Mouse (Mus musculus) left cerebral cortex, postnatal 25 days (tissue): ENCODE results near the gene Igfbp4. TPM values are rescaled to one million over a fixed set of nuclear protein-coding genes. Genes with fewer than 3 reads are reported as not detected.

Experiments
- DNase-seq, 2 experiments: peaks; one replicate each; pipeline ENCODE4 v3.0.0; 2022; ENCODE audit warnings: low spot score in 2 of 2, mixed read lengths in 1 of 2
- intact Hi-C: fragments of 180-260 bp; cut with DNase I; formaldehyde crosslinking; loops from one replicate; pipeline ENCODE4 v1.15.1; 2025
- total RNA-seq, 2 experiments: library from RNA; stranded (reverse); gene quantifications; 2 replicates each; pipeline ENCODE4 v1.2.3; 2021

The Igfbp4 gene
- total RNA-seq, 2 experiments from 2014 or later: 71.2 to 78.2 TPM

DNA sequence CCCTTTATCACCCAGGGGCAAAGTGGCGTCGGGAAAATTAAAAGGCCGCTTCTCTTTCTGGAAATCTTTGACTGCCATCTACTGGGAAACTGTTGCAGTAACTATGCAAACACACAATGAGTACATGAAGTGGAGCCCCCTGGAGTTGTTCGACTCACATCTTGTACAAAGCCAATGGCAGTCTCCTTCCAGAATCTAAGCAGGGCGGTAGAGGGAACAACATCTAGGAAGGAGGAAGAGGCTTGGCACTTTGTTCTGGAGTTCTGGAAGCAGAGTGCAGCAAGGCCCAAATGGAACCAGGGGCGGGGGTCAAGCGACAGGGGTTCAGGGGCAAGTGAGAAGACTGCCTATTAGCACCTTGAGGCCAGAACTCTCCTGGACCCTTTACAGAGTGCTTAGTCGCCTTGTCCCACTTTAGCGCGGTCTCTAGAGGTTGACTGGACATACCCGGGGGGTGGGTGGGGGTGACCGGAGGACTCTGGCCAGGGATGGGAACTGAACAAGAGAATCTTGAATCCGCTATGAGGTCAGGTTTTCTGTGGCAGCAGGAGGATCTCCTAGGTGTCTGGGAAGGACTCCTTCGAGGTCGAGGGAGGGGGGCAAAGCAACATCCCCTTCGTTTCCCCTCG, 584 bp upstream of the Igfbp4 start:
- intact Hi-C loops: loop anchor here (1.0 kb wide), 1 partner anchor 110 kb away; no protein-coding TSS in a partner anchor
- DNase-seq: peak in 1 of 2 experiments; percentile 57

DNA sequence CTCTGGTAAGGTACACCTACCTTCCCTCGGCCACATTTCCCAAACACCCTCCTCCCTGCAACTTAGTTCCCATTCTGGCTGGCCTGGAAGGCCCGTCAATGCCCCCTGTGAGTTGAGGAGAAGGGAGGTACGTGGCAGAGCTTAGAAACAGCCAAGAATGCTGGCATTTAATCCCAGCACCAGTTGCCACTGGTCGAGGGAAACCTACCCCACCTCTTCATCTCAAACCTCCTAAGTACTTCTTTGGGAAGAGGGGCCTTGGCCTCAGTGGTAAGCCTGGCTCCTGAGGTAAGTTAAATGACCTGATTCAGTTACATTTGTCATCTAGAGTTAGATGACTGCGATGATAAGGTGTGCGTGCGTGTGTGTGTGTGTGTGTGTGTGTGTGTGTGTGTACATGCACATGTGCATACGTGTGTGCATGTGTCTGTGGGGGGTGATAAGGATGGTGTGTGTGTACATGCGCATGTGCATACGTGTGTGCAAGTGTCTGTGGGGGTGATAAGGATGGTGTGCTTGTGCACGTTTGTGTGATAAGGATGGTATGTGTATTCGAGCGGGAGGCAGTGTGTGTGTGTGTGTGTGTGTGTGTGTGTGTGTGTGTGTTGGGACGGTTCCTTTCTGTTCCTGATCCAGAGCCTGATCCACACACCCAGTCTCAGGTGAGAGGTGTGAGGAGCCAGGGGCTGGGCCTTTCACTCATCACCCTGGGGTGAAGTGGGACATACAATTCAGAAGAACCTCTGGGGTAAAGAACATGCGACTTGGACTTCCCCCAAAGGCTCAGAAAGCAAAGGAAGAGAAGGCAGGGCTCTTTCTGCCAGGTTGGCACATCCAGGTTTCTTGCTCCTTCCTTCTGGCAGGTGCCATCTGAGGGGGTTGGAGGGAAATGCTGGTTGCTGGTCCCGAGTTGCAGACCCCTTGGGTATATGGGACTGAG, 1.1 kb downstream of the Igfbp4 start:
- intact Hi-C loops: no loop called here
- DNase-seq: peak in 1 of 2 experiments; percentile 11

DNA sequence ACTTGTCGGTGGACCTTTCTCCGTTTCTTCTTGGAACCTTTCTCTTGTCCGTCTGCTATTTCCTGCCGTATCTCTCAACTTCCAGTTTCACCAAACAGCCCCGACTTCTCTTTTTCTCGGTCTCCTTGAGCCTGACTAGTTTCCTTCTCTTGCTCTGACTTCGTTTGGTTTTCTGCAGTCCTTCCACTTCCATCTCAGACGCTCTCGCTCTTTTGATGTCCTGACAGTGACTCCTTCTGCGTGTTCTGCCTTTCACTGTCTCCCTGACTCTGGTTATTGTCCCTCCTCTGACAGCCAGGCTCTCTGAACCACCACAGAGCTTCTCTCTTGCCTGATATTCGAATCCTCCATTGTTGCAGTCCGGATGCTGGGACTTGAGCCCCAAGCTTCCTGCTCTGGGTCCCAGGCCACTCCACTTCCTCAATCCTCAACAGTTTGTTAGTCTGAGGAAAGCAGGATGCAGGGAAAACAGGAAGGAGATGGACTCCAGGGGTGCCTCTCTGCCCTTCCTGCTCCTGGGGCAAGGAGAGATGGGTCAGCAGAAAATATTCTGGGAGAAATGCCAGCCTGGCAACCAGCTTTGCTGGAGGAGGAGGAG, 1.9 kb downstream of the Igfbp4 start:
- DNase-seq: no peak
- intact Hi-C loops: no loop called here

DNA sequence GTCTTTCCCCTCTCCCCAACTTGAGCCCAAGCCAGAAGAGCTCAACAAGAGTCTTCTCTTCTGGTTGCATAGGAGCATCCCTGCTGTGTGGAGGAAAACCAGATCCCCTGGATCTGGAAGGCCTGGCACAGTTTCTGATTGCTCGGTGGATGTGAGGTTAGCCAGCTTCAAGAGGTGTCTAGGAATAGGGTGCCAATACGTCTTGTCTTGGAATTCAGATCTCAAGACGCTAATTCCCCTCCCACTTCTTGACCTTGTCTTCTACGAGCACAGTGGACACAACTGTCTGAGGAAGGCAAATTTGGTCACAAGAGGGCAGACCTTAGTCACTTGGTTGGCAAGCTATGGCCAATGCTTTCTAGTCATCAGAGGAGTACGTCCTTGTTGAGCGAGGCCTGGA, 2.6 kb downstream of the Igfbp4 start:
- DNase-seq: no peak
- intact Hi-C loops: no loop called here

DNA sequence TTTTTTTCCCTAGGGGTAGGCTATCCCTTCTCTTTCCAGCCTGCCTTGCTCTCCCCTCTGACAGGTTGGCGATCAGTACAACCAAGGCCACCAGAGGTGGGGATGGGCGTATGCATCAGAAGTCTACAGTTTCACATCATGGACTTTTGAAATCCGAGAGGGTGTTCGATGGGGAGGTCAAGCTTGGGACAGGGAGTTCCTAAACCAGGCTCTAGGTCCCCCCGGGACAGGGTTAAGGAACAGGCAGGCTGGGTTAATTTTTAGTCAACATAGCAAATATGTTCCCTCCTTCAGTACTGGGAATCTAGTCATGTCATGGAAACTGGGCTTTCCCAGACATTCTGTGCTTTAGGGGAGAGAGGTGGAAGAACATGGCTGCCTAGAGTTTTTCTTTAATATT, 3.3 kb downstream of the Igfbp4 start:
- DNase-seq: no peak
- intact Hi-C loops: no loop called here

DNA sequence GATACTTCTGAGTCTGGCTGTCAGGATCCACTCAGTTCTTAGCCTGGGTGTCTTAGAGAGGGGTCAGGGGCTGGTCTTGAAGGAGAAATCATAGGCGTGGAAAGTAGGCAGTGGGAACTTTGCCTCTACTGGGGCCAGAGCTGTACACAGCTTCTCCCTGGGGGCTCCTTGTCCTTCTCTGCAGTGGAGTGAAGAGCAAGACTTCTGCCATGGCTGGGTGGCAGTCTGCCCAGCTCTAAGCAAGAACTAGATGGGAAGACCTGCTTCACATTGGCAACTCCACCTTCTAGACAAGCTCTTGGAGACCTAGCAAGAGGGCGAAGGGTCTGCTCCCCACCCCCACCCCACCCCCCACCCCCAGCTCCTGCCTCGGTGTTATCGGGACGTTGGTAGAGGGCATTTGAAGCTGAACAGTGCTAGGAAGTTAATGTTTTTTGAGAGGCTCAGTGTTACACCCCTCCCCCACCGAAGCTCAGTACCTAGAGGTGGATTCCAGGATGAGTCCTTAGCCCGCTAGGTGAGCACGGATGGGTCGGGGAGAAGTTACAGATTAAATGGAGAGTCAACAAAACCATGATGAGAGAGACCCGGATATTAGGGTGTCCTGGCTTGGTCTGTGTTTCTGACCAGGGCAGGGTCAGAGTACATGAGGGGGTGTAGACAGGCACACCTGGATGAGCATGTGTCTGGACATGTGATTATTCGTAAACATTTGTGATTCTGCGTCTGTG, 4.3 kb downstream of the Igfbp4 start:
- intact Hi-C loops: no loop called here
- DNase-seq: no peak

DNA sequence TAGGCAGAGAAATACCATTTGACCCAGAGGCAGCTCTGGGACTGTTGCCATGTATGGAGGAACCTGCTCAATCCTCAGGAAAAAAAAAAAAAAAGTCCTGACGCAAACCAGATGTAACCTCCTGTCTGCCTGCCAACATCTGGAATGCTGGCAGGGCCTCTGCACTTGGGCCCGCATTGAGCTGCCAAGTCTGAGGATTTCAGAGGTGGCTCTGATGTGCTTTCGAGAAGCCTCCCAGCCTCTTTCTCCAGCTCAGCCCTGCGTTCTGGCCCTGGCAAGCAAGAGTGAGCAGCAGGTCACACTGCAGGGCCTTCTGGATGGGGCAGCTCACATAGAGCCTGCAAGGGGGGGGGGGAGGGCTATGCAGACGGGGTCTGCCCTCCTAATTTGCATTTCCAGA, 6.1 kb downstream of the Igfbp4 start:
- intact Hi-C loops: no loop called here
- no peak for DNase-seq

DNA sequence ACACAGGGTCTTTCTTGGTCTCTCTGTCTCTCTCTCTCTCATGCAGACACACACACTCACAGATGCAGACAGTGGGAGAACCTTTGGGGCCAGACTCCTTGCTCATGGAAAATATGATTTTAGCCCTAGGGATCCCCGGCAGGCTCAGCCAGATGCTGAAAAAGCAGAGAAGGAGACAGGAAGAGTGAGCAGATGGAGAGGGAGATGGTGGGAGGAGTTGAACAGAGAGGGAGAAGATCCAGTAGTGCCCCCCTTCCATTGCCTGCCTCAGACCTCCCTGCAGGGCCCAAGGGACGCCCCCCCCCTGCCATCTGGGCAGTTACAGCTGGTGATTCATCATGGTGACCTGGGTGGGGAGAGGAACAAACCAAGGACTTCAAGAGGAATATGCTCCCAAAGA, 6.6 kb downstream of the Igfbp4 start:
- peak in 1 of 2 experiments; percentile 71 for DNase-seq
- intact Hi-C loops: no loop called here

DNA sequence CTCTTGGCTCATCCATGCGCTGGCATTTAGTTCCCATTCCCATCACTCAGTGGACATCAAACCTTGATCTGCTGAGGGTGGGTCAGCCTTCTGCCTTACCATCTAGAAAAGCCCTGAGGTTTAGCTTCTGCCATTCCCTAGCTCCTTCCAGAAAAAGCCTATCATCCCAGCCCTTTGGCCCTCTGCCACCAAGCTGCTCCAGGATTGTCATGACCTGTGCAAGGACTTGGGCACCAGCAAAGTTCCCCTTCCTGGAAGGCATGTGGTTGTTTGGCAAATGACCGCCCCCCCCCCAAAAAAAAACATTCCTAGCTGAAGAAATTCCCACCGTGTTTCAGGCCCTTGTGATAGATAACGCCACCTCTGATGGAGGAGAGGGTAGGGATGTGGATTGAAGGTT, 14.1 kb downstream of the Igfbp4 start:
- intact Hi-C loops: no loop called here
- no peak for DNase-seq

DNA sequence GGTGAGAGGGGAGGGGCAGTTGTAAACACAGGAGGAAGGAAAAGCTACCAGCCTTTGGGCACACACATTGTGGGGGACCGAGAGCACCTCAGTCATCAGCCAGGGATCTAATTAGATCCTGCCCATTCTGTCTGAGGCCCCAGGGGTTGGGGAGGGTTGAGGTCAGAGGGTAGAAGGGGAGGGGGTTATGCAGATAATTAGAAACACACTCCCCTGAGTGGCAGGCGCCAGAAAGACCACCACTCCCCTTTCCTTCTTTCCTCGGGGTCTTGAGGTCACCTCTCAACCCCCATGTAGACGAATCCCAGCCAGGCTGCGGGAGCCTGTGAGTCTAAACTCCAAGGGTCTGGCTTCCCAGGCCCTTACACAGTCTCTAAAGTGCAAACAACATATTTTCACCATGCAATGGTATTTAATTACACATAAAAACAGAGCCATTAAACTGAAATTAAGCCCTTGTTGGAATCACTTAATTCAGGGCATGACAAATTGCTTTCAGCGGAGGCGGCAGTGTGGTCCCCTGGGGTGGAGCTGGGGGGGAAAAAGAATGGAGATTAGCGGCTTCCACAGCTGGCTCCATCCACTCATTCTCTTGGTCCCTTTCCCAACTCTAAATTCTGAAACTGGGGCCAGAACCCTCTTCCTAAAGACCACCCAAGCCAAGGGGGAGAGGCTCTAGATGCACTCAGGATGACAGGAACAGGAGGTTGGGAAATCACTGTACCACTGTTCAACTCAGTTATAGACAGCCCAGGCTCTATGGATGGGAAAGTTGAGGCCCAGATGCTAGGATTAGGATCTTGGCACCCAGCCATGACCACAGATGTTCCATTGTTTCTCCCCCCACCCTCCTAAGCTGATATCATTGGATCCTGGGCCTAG, 14.8 kb downstream of the Igfbp4 start:
- no peak for DNase-seq
- intact Hi-C loops: no loop called here

DNA sequence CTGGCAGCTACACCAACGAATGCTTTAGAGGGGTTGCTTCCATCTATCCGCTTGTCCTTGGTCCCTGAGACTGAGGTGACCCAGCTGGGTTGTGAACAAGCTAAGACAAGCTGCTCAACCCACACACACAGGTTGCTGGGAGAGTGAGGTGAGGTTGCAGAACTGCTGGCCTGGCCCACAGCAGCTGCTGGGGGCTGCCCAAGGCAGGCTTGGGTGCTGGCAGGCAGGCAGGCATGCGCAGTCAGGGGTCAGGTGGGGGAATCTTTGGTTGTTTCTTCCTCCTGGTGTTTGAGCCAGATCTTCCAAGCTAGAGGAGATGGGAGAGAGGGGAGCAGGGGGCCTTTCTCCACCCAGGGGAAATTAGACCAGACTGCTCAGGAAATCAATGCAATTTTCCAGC, 19.4 kb downstream of the Igfbp4 start:
- intact Hi-C loops: no loop called here
- DNase-seq: no peak

DNA sequence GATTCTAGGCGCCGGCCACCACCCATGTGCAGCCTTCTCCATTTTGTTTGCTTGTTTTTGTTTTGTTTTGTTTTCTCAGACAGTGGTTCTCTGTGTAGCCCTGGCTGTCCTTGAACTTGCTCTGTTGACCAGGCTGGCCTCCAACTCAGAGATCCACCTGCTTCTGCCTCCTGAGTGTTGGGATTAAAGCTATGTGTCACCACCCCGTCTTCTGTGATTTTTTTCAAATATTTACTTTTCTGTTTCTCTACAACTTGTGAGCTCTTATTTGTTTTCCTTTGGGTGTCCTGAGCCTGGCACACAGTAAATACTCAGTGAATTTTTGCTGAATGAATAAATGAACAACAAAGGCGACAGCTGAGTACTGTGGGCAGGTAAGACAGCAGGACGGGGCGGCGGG, 21.6 kb downstream of the Igfbp4 start:
- no peak for DNase-seq
- intact Hi-C loops: no loop called here

DNA sequence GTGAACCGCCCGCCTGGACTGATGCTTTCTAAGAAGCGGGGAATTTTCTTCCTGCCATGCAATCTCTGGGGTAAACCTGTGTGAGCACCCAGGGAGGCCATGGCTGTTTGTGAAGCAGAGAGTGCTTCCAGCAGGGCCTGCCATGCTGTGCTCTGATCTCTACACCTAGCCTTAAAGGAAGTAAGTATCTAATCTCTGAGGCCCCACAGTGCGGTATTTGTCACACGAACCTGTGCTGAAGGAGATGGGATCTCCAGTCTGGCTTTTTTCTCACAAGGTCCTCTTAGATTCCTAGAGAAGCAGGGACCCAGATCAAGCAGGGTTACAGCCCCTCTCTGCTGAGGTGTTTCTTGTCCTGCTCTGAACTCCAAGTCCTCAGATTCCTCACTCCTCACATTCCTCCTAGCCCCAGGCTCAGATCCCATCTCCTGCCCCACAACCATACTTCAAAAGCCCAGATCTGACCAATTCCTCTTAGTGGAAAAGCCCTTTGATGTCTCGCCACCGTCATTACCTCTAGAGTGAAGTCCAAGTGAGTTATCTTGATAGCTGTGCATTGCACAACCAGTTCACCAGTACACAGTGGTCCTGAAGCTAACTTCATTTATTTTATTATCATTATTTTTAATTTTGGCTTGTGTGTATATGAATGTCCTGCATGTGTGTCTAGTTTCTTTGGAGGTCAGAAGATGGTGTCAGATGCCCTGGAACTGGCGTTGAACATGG, 22.5 kb downstream of the Igfbp4 start:
- DNase-seq: no peak
- intact Hi-C loops: no loop called here

DNA sequence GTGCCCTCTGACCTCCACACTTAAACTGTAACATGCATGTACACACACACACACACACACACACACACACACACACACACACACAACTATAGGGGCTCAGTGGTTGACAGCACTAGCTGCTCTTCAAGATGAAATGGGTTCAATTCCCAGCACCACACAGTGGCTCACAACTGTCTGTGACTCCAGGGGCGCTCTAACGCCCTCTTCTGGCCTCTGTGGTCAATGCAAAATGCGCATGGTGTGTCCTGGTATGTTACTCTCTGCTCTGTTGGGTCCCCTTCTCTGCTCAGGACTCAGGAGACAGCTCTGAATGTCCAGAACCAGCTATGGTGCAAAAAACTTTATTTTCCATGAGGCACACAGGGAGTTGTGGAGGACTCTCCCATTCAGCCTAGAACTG, 24.3 kb downstream of the Igfbp4 start:
- no peak for DNase-seq
- intact Hi-C loops: no loop called here

DNA sequence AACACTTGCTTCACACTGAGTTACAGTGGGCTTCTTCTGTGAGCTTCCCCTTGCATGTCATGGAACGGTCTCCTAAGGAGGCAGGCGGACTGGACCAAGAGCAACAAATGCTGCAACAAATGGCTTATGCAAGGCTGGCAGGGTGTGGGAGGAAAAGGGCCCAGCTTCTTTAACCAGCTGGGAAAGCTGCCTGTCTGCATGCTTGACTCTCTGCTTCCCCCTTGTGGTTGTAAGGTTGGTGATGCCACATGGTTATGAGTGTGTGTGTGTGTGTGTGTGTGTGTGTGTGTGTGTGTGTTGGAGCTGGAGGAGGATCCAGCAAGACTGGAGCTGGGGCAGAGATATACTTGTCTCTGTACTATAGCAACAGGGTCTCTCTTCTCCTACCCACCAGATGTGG, 24.9 kb downstream of the Igfbp4 start:
- intact Hi-C loops: no loop called here
- DNase-seq: peak; percentile 80 to 93

DNA sequence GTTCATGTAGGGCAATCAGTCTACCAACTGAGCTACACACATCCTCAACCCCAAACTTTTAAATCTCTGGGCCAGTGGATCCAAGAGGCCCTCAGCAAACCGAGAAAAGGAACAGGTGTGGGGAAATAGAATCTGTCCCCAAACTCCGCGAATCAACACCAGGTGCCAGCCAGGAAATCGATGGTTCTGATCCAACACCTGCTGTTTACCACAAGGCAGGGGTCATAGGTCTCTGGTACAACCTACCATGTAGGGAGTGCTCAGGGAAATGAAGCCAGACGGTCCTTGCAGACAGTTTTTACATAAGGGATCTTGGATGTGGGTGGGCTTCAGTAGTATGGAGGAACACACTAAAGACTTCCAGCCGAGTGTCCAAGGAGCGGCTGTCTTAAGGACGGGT, 26.5 kb downstream of the Igfbp4 start:
- DNase-seq: no peak
- intact Hi-C loops: no loop called here

DNA sequence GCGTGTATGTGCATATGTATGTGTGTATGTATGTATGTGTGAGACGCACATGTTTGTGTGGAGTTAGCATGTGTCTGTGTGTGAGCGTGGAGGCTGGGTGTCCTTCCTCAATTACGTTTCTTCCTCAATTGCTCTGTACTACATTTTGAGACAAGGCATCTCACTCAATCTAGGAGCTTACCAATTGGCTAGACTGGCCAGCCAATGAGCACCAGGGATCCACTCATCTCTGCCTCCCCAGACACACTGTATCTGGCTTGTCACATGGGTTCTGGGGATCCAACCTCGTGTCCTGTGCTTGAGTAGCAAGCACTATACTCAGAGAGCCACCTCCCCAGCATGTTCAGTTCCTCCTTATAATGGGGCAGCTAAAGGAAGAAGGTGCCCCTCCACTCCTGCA, 27.4 kb downstream of the Igfbp4 start:
- DNase-seq: no peak
- intact Hi-C loops: no loop called here

DNA sequence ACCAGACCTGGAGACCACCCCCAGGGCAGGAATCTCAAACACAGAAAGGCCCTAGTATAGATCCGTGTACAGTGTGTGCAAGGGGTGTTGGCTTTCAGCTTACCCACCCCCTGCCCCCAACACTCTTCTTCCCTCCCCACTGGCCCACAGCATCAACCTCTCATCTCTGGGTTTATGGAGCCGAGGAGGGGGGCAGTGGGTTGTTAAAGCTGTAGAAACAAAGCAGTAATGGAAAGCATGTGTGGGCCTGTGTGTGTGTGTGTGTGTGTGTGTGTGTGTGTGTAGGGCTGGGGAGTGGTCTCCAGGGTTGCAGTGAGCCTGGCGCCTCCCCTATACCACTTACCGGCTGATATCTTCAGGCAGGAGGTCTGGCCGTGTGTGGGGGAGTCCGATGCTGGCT, 30.8 kb downstream of the Igfbp4 start:
- no peak for DNase-seq
- intact Hi-C loops: no loop called here

DNA sequence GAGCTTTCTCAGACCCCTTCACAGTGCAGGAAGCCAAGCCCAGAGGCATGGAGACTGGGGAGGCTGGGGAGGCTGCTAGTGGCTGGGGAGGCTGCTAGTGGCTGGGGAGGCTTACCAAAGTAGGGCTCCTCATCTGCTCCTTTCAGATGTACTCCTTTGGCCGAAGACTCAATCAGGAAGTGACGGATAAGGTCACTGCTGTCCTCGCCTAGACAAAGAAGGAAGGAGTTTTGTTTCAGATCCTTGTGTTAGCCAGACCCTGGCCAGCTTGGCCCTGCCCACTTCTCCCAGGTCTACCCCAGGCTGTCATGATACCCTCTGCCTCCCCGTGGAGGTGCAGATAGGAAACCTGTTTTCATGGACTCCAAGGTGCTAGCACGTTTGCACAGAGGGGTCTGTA, 32.7 kb downstream of the Igfbp4 start:
- intact Hi-C loops: no loop called here
- DNase-seq: no peak
